Mouse (Mus musculus) frontal cortex, postnatal 36 days (tissue): ENCODE results near the gene Zbtb11.
"Not testable (repeated sequence)": the region's sequence is repeated elsewhere in the genome, so short reads cannot be mapped to it uniquely, and the experiment has no call there.

Experiments used
- DNase-seq, 2 experiments: peaks; one replicate each; pipeline ENCODE4 v3.0.0; 2022; ENCODE audit warnings: low spot score in 2 of 2

The Zbtb11 gene

GRCm38 (mm10) chr16:55973431-55974255 lies at the start of gene Zbtb11:
TSS of gene Zbtb11 (plus strand) at chr16:55973883.
- peak; percentile 98 to 99 for DNase-seq

- DNase-seq = no peak
Observed at GRCm38 (mm10) chr16:55924010-55924409, 49.7 kb upstream of the Zbtb11 start.

- DNase-seq = peak; percentile 21 to 33
Observed at GRCm38 (mm10) chr16:55933681-55934343, 39.9 kb upstream of the Zbtb11 start.

GRCm38 (mm10) chr16:55934453-55935037 lies 39.1 kb upstream of the Zbtb11 start, which contains the start of gene Cep97:
TSS of gene Cep97 (minus strand) at chr16:55934855.
- DNase-seq = peak; percentile 94 to 97

- no peak for DNase-seq
Observed at GRCm38 (mm10) chr16:55938761-55939160, 34.9 kb upstream of the Zbtb11 start.

GRCm38 (mm10) chr16:55939703-55940102 lies 34.0 kb upstream of the Zbtb11 start:
- no peak for DNase-seq

GRCm38 (mm10) chr16:55940781-55941180 lies 32.9 kb upstream of the Zbtb11 start:
- no peak for DNase-seq

- no peak for DNase-seq
Observed at GRCm38 (mm10) chr16:55947266-55947665, 26.4 kb upstream of the Zbtb11 start.

GRCm38 (mm10) chr16:55947876-55948410 lies 25.7 kb upstream of the Zbtb11 start:
- DNase-seq = not testable (repeated sequence)

GRCm38 (mm10) chr16:55948963-55949362 lies 24.7 kb upstream of the Zbtb11 start:
- DNase-seq = no peak

GRCm38 (mm10) chr16:55950462-55950861 lies 23.2 kb upstream of the Zbtb11 start:
- no peak for DNase-seq

GRCm38 (mm10) chr16:55950946-55951678 lies 22.6 kb upstream of the Zbtb11 start:
- DNase-seq = peak; percentile 64 to 86

- DNase-seq = no peak
Observed at GRCm38 (mm10) chr16:55951679-55952327, 21.9 kb upstream of the Zbtb11 start.

- DNase-seq = no peak
Observed at GRCm38 (mm10) chr16:55952771-55953170, 20.9 kb upstream of the Zbtb11 start.

GRCm38 (mm10) chr16:55954196-55954595 lies 19.5 kb upstream of the Zbtb11 start:
- DNase-seq = not testable (repeated sequence)

- DNase-seq = not testable (repeated sequence)
Observed at GRCm38 (mm10) chr16:55963068-55963467, 10.6 kb upstream of the Zbtb11 start.

- peak in 1 of 2 experiments; percentile 47 for DNase-seq
Observed at GRCm38 (mm10) chr16:55964126-55964949, 9.3 kb upstream of the Zbtb11 start.

GRCm38 (mm10) chr16:55966212-55966871 lies 7.3 kb upstream of the Zbtb11 start, which contains the start of gene Rpl24:
TSS of gene Rpl24 (plus strand) at chr16:55966275.
- peak; percentile 97 to 98 for DNase-seq

- DNase-seq = no peak
Observed at GRCm38 (mm10) chr16:55967221-55967620, 6.5 kb upstream of the Zbtb11 start.
